Mouse (Mus musculus): ENCODE results near the gene Baz1b.

DNA sequence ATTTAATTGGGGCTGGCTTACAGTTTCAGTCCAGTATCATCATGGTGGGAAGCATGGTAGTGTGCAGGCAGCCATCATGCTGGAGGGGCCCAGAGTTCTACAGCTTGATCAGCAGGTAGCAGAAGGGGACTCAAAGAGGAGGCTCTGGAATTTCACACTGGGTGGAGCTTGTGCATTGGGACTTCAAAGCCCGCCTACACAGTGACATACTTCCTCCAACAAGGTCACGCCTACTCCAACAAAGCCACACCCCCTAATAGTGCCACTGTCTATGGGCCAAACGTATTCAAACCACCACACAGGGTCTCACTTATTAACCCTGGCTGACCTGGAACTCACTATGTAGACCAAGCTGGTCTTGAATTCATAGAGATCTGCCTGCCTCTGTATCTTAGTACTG, 69.1 kb downstream of the Baz1b start:
- TF ChIP-seq CTCF (IDR thresholded peaks at IDR 0.05; ENCODE audit: low read depth, low read length) (no peak), POLR2A (IDR thresholded peaks at IDR 0.05; ENCODE audit: extremely low read depth, insufficient read depth, low read length) (no peak)

Data from liver, adult 2 months (tissue).